Mouse (Mus musculus): ENCODE measurements around the gene Fscn1.

The Fscn1 gene

GRCm38 (mm10) chr5:142973971-142974370, 13.8 kb downstream of the Fscn1 start:
- no peak for DNase-seq

DNA sequence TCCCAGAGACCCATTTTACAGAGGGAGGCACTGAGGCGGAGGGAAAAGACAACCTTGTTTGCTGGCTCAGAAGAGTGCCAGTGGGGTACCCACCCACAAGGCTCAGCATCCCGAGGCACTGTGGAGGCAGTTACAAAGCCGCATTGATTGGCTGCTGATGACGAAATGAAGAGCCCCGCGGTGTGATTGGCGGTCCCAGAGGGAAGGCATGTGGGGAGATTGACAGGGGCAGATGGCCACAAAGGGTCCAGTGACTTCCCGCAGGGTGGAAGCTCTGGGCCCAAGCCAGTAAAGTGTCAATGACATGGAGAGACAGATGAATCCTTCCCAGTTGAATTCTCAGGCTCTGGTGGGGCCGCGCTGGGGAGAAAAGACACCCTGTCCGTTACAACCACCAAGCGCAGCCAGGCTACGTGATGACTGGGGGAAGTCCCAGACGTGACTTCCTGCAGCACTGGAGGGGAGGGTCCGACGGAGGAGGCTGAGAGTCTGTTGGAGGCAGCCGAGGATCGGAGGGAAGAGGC, 14.5 kb downstream of the Fscn1 start:
- DNase-seq: peak; percentile 30 to 34

GRCm38 (mm10) chr5:142976516-142976915, 16.4 kb downstream of the Fscn1 start:
- DNase-seq: no peak

DNA sequence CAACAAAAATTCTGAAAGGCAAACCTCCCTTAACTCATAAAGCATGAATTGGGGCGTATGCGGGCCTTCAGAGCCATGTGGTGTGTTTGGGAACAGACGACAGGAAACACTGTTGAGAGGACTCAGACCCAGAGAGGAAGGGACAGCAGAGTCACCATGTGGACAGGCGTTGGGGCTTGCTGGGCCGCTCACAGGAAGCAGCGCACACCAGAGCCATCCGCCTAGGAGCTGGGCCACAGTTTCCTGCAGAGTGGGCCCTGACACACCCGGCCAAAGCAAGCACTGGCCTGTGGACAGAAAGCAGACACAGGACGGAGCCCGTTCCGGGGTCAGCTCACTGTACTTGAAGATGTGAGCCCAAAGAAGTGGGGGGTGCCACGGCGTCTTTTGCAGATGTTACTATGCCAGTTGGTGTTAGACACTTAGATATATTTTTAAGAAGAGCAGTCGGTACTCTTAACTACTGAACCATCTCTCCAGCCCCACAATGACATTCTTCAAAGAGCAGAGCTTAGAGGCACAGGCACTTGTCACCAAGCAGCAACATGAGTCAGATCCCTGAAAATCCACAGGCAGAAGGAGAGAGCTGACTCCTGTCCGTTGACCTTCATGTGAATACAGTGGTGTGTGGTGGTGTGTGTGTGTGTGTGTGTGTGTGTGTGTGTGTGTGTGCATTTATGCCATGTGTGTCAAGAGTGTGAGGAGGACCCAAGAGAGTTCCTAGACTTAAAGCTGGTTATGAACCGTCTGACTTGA, 22.1 kb downstream of the Fscn1 start:
- DNase-seq: no peak

DNA sequence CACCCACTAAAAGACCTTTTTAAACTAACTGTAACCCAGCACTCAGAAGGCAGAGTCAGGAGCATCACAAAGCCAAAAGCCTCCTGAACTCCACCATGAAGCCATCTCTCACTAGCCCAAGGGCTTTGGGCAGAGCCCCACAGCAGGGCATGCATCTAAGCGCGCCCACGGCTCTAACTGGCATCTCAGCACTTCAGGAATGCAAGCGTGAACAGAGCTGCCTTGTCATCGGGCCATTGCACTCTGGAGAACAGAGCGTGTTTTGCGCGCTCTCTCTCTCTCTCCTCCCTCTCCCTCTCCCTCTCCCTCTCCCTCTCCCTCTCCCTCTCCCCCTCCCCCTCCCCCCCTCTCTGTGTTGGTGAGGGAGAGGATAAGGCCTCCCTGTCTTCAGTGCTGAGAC, 23.0 kb downstream of the Fscn1 start:
- DNase-seq: no peak

- DNase-seq: no peak
Measured at GRCm38 (mm10) chr5:142984271-142984670, 24.1 kb downstream of the Fscn1 start.

DNA sequence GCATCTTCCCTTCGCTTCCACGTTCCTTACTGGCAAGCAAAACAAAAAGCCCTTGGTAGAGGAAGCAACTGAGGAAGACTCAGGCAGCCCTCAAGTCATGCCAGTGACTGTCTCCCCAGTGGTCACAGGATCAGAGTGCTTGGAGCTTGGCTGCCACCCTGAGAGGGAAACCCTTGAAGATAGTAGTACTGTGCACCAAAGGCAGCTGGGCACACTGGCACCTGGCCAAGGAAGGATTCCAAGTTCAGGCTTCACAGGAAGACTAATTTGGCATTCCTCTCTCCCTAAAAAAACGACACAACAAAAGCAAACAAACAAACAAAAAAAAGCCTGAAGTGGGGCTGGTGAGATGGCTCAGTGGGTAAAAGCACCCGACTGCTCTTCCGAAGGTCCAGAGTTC, 28.4 kb downstream of the Fscn1 start:
- no peak for DNase-seq

DNA sequence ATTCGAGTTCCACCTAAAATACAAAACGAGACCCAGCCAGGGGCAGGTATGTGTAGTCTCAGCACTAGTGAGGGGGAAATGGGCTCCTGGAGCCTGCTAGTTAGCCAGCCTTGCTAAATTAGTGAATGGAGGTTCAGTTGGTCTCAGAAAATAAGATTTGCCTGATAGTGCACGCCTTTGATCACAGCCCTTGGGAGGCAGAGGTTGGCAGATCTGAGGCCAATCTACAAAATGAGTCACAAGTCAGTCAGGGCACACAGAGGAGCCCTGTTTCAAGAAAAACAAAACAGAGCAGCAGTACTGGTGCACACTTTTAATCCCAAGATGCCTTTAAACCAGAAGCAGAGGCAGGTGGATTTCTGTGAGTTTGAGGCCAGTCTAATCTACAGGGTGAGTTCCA, 29.0 kb downstream of the Fscn1 start:
- DNase-seq: no peak

- no peak for DNase-seq
Measured at GRCm38 (mm10) chr5:142994746-142995145, 34.6 kb downstream of the Fscn1 start.

DNA sequence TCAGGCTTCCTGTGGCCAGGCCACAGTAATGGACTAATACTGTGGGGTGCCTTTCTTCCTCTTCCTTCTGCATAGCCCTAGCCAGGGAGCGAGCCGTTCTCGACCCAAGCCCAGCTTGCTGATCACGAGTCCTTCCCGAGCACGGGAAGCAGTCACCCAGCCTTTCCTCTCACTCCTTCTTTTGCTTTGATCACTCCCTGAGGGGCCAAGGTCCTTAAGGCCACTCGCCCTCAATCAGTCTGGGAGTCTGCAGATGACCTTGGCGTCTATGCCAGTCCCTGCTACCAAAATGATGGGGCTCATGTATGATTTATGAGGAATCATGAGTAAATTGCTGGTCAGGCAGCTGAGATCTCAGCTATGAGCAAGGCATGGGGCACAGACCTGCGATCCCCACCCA, 37.4 kb downstream of the Fscn1 start:
- no peak for DNase-seq

- no peak for DNase-seq
Measured at GRCm38 (mm10) chr5:142998171-142998570, 38.0 kb downstream of the Fscn1 start.

GRCm38 (mm10) chr5:143000091-143000490, 39.9 kb downstream of the Fscn1 start:
- no peak for DNase-seq

- DNase-seq: peak in 1 of 2 experiments; percentile 17
Measured at GRCm38 (mm10) chr5:143000654-143001500, 40.7 kb downstream of the Fscn1 start.

DNA sequence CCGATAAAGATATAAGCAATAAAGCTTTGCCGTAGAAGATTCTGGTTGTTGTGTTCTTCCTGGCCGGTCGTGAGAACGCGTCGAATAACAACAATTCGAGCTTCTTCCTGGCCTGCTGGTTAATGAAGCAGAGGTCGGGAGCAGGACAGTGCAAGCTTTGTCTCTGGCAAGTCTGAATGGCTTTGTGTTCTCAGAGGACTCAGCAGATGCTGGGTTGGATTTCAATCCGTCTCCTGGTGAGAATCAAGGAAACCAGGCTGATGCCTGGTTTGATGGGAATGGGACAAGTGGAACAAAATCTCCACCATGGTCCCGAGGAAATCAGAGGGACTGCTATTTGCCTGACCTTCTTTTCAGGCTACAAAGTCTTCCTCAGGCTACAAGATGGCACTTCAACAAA, 49.2 kb downstream of the Fscn1 start:
- DNase-seq: no peak

DNA sequence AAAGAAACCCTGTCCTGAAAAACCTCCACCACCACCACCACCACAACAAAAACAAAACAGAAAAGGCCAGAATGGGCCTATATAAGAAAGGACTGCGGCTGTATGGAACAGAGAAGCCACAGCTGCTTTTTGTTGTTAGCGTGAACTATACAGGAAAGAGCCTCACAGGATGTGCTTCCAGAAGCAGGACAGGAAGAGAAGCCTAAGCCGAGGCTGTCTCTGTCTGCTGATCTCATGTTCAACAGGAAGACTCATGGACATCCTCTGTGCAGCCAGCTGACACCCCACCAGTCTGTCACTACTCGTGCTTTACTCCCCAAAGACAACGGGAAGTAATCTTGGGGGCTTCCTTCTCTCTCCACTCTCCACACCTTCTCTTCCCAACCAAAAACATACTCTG, 57.3 kb downstream of the Fscn1 start:
- no peak for DNase-seq

Measured in thymus, postnatal 36 days (tissue).